Mouse (Mus musculus) cerebellum, postnatal 25 days (tissue): Measurements from ENCODE around the gene Plekho1.
"Not testable (repeated sequence)": the region's sequence is repeated elsewhere in the genome, so short reads cannot be mapped to it uniquely, and the experiment has no call there.

ENCODE experiments used
- DNase-seq, 2 experiments: peaks; one replicate each; pipeline ENCODE4 v3.0.0; 2021; ENCODE audit warnings: mixed read lengths in 2 of 2

Plekho1 gene

DNA sequence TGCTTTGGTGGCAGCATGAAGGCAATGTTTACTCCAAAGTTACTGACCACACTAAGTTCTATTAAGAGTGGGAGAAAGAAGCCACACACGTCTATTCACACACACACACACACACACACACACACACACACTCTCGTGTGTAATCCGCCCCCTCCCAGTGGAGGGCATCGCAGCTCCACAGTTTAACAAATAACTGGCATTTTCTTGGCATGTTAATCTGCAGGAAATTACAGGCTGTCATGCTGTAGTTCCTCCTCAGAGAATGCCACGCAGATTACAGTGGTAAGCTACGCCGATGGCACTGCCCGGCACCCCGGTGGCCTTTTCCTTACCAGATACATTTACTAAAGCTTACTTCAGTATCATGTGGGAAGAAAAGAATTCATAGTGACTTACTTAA is 17.5 kb downstream of the Plekho1 start:
- DNase-seq = no peak

DNA sequence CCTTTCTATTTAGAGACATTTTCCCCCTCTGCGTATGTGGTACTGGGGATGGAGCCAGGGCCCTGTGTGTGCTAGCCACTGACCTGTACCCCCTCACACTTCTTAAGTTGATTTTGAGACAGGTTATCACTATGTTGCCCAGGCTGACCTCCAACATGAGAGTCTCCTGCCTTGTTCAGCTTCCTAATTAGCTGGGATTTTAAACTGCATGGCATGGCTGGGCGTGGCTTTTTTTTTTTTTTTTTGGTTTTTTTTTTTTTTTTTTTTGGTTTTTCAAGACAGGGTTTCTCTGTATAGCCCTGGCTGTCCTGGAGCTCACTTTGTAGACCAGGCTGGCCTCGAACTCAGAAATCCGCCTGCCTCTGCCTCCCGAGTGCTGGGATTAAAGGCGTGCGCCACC is 18.2 kb downstream of the Plekho1 start:
- not testable (repeated sequence) for DNase-seq

DNA sequence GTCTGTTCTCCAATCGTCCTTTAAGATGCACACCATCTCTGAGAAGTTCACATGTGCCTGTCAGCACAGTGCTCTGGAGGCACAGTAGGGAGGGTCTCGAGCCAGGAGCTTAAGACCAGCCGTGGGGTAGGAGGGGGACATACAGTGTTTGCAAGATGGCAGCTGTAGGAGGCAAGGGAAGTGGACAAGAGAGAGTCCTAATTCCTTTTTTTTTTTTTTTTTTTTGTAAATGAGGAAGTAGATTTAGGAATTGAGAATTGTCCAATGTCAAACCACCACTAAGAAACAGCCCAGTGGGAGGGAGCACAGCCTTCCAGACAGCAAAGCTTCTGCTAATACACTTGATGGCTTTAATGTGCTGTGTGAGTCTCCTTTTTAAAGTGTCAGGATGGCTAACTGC is 18.7 kb downstream of the Plekho1 start:
- DNase-seq = no peak

DNA sequence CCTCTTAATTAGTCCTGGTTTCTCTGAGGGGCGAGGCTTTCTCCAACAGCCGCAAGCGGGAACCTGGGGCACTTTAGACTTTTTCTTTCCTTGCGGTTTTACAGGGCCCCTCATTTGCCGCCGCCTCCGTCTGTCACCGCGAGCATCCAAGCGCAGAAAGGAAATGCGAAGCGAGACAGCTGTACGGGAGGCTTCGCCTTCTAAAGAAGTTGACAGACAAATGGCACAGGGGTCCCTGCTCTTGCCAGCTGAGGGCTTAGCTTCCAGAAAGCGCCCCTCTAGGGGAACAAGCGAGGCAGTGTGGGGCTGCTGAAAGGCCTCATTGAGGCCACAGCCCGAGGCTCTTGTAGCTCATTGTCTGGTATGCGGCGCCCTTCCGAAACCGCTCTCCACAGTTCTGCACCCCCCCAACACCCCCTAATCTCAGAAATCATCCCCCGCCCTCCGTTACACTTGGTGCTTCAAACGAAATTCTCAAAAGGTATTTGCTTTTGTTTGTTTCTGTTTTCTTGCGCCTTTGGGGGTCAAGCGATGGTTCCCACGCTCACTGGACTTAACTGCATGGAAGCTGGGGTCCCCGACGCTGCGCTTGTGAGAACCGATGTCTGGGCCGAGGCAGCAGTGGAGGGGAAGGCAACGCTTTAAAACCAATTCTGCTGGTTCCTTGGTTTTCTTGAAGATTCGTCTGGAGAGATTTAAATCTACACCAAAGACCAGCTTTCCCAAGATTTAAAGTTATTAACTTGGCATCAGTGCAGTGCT is 22.7 kb downstream of the Plekho1 start:
- no peak for DNase-seq

DNA sequence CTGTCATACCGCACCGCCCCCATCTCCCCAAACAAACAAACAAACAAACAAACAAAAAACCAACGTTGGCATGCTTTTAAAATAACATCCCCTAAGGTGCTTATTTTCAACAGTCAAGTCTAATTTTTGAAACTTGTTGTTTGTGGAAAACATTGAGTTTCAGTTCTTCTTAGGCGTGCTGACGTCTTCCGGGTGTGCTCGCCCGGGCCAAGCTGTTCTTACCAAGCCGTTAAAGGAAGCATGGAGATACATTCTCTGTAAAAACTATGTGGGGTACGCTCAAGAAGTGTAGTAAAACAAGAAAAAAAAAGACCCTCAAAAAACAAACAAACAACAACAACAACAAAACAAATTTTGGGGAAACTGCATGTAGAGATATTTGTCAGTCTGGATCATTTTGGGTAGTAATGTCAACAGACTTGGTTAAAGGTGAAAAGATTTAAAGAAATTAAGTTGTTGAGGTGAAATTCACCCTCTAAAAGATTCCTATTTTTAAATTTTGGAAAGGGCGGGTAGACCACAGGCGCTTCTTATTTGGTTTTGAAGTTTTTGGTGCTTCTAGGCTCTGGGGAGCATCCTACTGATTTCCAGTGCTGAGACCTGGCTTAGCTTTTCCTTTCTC is 23.4 kb downstream of the Plekho1 start:
- no peak for DNase-seq

DNA sequence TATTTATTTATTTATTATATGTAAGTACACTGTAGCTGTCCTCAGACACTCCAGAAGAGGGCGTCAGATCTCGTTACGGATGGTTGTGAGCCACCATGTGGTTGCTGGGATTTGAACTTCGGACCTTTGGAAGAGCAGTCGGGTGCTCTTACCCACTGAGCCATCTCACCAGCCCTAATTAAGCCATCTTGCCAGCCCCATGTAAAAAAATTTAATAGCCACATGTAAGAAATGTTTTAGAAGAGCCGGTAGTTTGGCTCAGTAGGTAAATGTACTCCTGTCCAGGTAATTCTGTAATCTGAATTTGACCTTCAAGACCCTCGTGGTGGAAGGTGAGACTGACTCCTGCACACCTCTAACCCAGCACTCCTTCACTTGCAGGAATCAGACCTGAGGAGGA is 25.1 kb downstream of the Plekho1 start:
- DNase-seq = not testable (repeated sequence)

DNA sequence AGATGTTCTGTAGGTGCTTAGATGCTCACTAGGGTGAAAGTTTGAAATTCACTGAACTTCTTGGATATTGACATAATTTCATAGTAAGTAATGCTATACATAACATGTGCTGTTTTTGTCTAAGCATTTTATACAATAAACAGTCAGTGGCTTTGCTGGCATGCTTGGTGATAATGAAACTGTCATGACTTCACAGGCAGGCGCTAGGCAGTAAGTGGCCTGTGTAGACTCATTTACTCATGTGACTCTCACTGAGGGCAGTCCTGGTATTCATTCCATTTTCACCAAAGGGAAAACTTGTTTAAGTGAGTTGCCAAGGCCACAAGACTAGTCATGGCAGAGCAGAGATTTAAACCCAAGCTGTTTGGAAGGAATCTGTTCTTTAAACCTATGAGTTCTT is 26.5 kb downstream of the Plekho1 start:
- no peak for DNase-seq

DNA sequence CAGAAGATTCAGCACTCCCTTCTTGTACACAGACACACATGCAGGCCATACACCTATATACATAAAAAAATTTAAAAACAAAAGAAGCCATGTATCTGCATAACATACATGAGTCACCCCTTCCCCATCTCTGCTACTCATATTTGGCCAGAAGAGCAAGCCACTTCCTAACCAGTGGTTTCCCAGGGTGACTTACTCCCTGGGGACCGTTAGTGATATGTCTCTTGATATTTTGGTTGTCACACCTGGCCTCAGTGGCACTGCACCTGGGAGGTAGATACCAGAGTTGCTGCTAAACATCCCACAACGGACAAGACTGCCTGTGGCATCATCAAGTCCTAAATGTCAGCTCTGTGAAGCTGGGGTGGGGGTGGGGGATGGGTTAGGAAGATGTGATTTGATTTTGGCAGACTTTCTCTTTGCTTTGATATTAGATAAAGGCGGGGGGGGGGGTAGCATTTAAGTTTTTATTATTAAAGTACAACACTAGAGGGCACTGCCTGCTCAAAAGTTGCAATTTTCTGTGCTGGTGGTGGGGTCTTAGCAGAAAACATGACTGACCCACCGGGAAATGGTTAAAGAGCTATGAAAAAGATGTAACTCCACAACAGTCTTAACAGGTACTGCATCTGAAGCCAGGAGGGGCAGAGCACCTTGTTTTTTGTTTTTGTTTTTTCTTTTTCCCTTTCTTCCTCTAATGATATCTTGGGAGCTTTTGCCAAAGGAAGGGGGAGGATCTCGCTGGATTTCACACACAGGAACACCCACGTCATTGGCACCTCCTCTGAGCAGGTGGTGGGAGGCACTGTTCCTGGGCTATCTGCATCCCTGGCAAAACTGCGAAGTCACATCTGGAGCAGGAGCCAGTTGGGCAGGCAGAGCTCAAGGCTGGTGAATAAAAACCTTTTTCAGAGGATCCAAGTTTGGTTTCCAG is 30.0 kb downstream of the Plekho1 start:
- DNase-seq = peak; percentile 63 to 66

DNA sequence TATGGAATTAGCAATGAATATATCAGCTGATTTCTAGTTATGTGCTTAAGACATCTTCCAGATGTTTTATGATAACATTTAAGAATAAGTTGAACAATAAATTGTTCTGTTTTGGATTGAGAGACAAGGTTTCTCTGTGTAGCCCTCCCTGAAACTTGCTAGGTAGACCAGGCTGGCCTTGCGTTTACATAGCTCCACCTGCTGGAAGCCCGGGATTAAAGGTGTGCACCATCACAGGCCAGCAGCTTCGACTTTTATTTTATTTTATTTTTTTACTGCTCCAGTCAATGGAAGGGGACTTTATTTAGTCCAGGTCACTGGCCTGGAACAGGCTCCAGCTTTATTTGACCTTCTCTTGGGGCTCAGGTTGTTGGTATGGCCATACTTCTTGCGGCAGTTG is 32.1 kb downstream of the Plekho1 start:
- peak; percentile 49 to 75 for DNase-seq

DNA sequence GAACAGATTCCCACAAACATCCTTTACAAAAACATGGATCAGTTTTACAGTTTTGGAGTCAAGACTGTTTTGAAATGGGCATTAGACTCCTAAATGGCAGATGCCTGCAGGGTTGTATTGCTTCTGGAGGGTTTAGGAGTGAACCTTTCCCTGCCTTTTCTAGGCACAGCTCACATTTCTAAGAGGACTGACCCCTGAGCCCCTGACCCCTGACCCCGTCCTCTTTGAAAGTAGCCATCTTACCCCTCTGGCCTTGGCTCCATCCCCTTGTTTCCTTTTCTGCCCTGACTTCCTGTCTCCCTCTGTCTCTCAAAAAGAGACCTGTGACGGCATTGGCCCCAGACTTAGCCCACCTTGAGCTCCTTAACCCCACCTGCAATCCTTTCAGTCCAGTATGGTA is 32.6 kb downstream of the Plekho1 start:
- no peak for DNase-seq

DNA sequence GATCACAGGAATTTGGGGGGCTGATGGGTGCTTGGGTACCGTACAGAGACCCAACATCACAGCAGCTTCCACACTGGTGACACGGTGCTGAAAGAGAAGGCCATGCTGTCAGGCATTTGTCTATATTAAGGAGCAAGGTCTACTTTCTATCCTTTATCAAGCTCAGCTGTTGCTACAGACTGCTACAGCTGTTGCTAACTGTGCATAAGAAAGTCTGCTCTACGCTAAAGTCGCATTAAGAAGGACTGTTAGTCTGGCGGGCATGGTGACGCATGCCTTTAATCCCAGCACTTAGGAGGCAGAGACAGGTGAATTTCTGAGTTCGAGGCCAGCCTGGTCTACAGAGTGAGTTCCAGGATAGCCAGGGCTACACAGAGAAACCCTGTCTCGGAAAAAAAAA is 33.6 kb downstream of the Plekho1 start:
- not testable (repeated sequence) for DNase-seq

DNA sequence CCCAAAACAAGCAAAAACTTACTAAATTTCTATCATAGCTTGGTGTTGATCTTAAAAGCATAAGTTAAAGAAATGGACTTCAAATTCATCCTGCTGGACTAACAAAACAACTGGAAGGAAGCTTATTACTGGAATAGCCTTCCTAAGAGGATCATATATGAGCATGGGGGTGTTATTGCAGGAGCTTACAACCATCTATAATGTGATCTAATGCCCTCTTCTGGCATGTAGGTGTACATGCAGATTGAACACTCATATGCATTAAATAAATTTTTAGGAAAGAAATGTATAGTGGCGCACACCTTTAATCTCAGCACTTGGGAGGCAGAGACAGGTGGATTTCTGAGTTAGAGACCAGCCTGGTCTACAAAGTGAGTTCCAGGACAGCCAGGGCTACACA is 36.0 kb downstream of the Plekho1 start:
- no peak for DNase-seq

DNA sequence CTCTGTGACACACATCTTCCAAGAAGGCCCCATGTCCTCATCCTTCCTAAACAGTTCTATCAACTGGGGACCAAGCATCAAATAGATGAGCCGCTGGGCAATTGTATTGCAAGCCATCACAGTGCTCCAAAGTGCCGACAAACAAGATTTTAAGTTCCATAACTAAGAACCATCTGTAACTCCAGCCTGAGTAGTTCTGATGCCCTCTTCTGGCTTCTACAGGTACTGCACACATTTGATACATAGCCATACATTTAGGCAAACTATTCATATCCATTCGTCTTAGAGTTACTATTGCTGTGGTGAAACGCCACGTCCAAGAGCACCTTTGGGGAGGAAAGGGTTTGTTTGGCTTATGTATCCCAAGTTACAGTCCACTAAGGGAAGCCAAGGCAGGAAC is 36.7 kb downstream of the Plekho1 start:
- no peak for DNase-seq

DNA sequence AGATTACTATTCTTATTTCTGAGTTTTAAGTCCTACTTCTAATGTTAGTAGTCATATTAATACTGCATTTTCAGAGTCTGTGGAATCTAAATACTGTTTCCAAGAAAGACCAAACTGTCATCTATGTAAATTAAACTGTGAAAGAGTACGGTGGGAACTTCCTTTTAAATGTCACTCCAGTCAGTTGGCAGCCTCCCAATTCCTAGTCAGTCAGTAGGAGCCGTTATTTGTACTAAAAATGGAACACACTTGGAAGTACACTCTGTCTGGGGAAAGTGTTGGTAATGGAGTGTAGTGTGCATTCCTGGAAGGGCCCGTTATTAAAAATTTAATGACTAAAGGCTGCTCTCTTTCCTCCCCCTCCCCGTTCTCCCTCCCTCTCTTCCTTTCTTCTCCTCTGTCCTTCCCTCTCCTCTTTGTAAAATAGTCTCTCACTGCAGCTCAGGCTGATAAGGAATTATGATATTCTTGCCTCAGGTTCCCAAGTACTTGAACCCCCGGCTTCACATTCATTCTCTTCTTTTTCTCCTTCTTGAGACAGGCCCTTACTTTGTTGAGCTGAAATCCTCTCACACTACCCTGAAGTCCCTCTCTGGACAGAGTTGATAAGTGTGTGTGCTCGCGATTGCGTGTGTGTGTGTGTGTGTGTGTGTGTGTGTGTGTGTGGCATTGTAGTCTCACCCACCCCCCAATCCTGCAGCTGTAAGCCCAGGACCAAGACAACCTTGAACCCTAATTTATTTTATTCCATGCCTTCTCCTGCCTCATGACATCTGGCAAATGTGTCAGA is 38.2 kb downstream of the Plekho1 start:
- DNase-seq = no peak

DNA sequence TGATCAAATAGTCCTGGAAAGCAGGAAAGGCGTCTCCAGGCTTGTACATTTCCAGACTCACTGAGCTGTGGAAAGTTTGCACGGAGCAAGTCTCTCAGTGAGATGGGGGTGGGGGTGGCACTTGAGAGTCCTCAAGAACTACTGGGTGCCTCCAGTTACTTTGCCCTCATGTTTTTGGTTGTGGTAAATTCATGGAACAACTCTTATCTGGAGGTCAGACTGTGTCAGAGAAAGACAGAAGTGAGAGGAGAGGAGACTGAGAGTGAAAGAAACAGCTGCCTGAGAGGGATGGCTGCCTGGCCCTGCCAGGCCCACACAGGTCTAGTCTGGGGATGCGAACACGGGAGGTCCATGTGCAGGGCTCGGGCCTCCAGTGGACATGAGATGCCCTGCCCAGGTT is 40.5 kb downstream of the Plekho1 start:
- no peak for DNase-seq

DNA sequence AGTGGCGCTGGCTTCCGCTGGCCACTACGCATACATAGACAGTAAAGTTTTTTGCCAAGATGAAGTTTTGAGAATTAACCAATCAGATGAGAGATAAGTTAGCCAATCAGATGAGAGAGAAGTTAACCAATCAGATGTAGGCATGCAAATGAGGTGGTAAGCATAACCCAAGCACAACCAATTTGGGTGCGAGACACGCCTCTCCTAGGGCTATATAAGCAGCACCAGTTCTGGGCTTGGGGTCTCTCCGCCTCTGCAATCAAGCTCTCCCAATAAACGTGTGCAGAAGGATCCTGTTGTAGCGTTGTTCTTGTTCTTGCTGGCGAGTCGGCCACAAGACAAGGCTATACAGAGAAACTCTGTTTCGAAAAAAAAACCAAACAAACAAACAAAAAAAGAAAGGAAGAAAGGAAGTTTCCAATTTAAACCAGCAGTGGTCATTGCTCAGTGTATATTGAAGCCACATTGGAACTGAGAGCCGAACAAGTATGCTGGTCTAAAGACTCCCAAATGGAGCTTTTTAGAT is 41.1 kb downstream of the Plekho1 start:
- DNase-seq = not testable (repeated sequence)

DNA sequence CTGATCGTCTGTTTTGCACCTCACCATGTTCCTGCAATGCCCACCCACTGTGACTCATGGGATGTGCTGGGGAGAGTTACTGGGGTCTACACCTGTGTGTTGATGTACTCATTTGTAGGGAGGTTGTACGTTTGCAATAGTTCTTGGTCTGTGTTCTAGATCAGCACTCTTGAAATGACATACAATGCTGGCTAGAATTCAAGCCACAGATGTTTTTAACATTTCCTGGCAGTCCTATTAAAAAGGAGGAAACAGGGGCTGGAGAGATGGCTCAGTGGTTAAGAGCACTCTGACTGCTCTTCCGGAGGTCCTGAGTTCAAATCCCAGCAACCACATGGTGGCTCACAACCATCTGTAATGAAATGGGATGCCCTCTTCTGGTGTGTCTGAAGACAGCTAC is 42.3 kb downstream of the Plekho1 start:
- no peak for DNase-seq

DNA sequence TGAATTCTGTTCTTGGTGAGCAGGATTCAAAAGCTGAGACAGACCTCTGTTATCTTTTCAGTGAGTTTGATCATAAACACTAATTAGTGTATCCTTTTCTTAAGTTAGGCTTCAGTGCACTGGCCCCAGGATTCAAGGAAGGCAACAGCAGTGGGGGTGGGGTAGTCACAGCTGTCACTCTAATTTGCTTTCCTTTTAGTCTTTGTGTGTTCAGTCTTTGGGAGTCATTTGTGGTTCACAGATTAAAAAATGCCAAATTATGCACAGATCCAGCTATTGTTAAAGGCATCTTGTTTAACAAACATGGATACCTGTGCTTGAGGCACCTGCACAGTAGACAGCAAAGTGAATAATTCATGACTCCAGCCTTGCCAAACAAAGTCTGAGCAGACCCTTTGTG is 42.8 kb downstream of the Plekho1 start:
- DNase-seq = no peak

DNA sequence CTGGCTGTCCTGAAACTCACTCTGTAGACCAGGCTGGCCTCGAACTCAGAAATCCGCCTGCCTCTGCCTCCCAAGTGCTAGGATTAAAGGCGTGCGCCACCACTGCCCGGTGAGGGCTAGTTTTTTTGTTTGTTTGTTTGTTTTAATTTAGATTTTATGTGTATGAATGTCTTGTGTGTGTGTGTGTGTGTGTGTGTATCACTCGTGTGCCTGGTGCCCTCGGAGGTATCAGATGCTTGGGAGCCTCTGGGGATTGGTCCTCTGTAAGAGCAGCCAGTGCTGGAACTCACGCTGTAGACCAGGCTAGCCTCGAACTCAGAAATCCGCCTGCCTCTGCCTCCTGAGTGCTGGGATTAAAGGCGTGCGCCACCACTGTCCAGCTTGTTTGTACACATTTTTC is 44.2 kb downstream of the Plekho1 start:
- DNase-seq = peak in 1 of 2 experiments; percentile 25

DNA sequence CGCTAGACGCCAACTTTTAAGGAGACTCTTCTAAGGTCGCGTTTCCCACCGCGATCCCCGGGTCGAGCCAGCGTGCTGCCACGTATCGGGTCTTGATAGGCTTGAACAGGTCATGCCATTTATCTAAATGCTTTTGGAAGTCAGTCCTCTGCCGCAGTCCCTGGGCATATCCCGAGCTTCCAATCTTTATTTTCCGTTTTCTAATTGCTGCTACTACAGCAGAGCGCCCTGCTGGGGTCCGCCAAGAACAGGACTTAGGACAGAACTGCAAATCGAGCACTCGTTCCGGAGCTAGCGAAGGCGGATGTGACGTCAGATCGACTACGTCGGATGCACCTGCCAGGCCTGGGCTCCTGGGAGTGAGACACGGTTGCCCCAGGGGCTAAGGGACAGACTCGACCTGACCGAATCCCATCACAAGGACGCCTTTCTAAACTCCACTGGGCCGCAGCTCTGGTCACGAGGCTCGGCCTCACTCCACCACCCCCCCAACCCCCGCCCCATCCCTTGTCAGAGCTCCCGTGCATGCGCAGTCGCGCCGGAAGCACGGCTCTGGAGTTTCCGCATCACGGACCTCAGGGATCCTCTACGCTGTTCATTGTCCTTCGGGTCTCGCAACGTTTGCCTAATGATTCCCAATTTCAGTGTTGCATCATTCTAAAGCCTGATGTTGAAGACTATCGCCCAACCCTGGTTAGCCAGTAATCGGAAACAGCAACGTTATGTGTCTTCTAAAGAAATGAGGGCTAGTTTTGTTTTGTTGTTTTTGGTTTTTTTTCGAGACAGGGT is 44.8 kb downstream of the Plekho1 start:
- DNase-seq = peak; percentile 94 to 96

DNA sequence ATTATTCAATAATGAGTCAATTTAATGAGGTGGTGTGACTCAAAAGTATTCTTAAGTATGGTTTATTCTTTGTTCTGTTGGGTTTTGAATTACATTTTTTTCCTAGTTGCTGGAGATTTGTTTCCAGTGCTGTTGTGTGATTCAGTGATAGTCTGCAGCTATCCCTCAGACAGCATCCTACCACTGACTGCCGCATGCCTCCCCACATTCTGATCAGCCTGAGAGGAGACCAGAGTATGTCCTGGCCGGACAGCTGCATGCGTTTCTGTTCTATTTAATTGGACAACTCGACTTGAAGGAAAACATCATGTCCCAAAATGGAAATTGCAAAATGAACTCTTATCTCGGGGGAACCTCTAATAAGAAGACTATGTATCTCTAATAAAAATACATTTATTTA is 47.5 kb downstream of the Plekho1 start:
- DNase-seq = no peak
